Comparison of ENCODE assay signal across 21 mouse cellular contexts in the genomic region with DNA sequence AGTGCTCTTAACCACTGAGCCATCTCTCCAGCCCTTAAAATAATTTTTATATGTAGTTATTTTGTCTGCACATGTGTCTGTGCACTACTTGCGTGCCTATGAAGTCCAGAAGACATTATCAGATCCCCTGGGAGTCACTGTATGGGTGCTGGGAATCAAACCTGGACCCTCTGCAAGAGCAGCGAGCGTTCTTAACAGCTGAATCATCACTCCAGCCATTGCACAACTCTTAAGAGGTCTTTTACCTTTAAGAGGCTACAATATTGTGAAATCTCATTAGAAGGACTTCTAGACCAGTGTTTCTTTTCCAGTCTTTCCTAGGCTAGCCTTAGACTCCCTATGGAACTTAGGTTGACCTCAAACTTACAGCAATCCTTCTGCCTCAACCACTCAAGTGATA. TPM values are rescaled to one million over a fixed set of nuclear protein-coding genes. Genes with fewer than 3 reads are reported as not detected.
DNase-seq lines count a peak whose midpoint lies in the region; ATAC-seq lines count a peak whose summit lies in the region.
"Had no signal": no experiment of that assay in that cellular context is flagged by ENCODE, and none has a peak within 500 bp of the region (broad histone marks: within the 10 kb centered on the region; RNA-seq: fewer than 3 reads in every experiment).

No protein-coding gene starts in this region.

- WGBS in lung, embryonic 16.5 days, result 77% methylated on average over 3 of the region's 3 CpGs

- peaks cover 26% of the 10 kb centered on the region for H3K4me1 ChIP-seq in lung, embryonic 16.5 days (replicated peaks; ENCODE audit: control insufficient read depth, insufficient read depth, low read length)
- peaks cover 16% of the 10 kb centered on the region for H3K4me1 ChIP-seq in brown adipose tissue, adult 24 weeks (ENCODE audit: control insufficient read depth, insufficient read depth, insufficient read length, low read length)
- H3K4me1 ChIP-seq: hindbrain, embryonic 10.5 days had no signal

- no peak overlapping the region for H3K9ac ChIP-seq in lung, embryonic 16.5 days (ENCODE audit: low read length)
- H3K9ac ChIP-seq: embryonic facial prominence, embryonic 15.5 days; heart, embryonic 12.5 days; hindbrain, embryonic 14.5 days had no signal

- H3K9me3 ChIP-seq in lung, embryonic 16.5 days (ENCODE audit: control insufficient read depth, low read length), result no peaks in the 10 kb centered on the region
- H3K9me3 ChIP-seq: embryonic facial prominence, embryonic 15.5 days; forebrain, embryonic 10.5 days; heart, embryonic 12.5 days; hindbrain, embryonic 10.5 days had no signal

- H3K4me3 ChIP-seq in lung, embryonic 16.5 days (ENCODE audit: low read length), result no peak overlapping the region
- no peak overlapping the region for H3K4me3 ChIP-seq in brown adipose tissue, adult 24 weeks (ENCODE audit: insufficient read depth, low read depth, low read length)
- H3K4me3 ChIP-seq: embryonic facial prominence, embryonic 15.5 days; erythroblast, embryonic 14.5 days; forebrain, embryonic 10.5 days; gastrocnemius, adult 2 months; heart, adult 2 months; heart, embryonic 12.5 days; hindbrain, embryonic 10.5 days had no signal

- no peak overlapping the region for H3K4me2 ChIP-seq in lung, embryonic 16.5 days (ENCODE audit: low read depth, low read length)
- H3K4me2 ChIP-seq: embryonic facial prominence, embryonic 15.5 days; heart, embryonic 12.5 days; hindbrain, embryonic 14.5 days had no signal

- 0 out of 2 replicates have a peak overlapping the region, but pooled peaks have one; percentile 22 for H3K27ac ChIP-seq in lung, embryonic 16.5 days (ENCODE audit: low read length)
- 0 out of 2 replicates have a peak overlapping the region, but pooled peaks have one; percentile 8 for H3K27ac ChIP-seq in brown adipose tissue, adult 24 weeks (replicated peaks; ENCODE audit: low read depth, low read length)
- H3K27ac ChIP-seq: embryonic facial prominence, embryonic 15.5 days; forebrain, embryonic 10.5 days; gastrocnemius, adult 2 months; heart, adult 2 months; hindbrain, embryonic 10.5 days; hindbrain, embryonic 14.5 days had no signal

- no peak for DNase-seq in lung, postnatal 4 days
- peak; percentile 65 for DNase-seq in lung, postnatal 36 days
- no peak for DNase-seq in left cerebral cortex, adult 9 months (ENCODE audit: low spot score in 2 of 2)
- DNase-seq in layer of hippocampus, adult 9-11 months, result no peak
- DNase-seq: adrenal gland, adult 2 months; adrenal gland, postnatal 25 days; cerebellum, adult 2 months; cerebellum, postnatal 10 days; embryo, embryonic 11 days; gastrocnemius, adult 2 months; gastrocnemius, postnatal 36 days; heart, adult 2 months had no signal

- no peaks in the 10 kb centered on the region for H3K27me3 ChIP-seq in lung, embryonic 16.5 days (ENCODE audit: control insufficient read depth, insufficient read depth, low read depth, low read length)
- H3K27me3 ChIP-seq: embryonic facial prominence, embryonic 15.5 days; heart, embryonic 12.5 days had no signal

- no peak for ATAC-seq in lung, embryonic 16.5 days (ENCODE audit: low read depth)
- ATAC-seq: forebrain, embryonic 14.5 days had no signal

- no peaks in the 10 kb centered on the region; the same call in 1 of the 2 replicates for H3K36me3 ChIP-seq in lung, embryonic 16.5 days (ENCODE audit: control insufficient read depth, insufficient read depth, low read length)
- H3K36me3 ChIP-seq: embryonic facial prominence, embryonic 15.5 days; forebrain, embryonic 10.5 days; heart, embryonic 12.5 days; hindbrain, embryonic 10.5 days had no signal

RNA-seq across cellular contexts. Expression of a gene that starts 21.7 kb away (rescaled TPM):
- polyA plus RNA-seq in lung, embryonic 16.5 days (2015; fragmentation: Nextera tagmentation; extraction: Ambion mirVana), result 88.7 and 91.8 TPM in 2 replicates
- polyA plus RNA-seq in brown adipose tissue, adult 24 weeks (2012; ENCODE audit: insufficient read depth, insufficient read length, missing spikeins), result 8.9 and 12.3 TPM in 2 replicates
